Mouse (Mus musculus): ENCODE data around the gene Mob1b. TPM values are rescaled to one million over a fixed set of nuclear protein-coding genes. Genes with fewer than 3 reads are reported as not detected.

Gene Mob1b
- total and polyA plus RNA-seq, 3 experiments, result 7.0 to 11.9 (median 10.5) TPM

DNA sequence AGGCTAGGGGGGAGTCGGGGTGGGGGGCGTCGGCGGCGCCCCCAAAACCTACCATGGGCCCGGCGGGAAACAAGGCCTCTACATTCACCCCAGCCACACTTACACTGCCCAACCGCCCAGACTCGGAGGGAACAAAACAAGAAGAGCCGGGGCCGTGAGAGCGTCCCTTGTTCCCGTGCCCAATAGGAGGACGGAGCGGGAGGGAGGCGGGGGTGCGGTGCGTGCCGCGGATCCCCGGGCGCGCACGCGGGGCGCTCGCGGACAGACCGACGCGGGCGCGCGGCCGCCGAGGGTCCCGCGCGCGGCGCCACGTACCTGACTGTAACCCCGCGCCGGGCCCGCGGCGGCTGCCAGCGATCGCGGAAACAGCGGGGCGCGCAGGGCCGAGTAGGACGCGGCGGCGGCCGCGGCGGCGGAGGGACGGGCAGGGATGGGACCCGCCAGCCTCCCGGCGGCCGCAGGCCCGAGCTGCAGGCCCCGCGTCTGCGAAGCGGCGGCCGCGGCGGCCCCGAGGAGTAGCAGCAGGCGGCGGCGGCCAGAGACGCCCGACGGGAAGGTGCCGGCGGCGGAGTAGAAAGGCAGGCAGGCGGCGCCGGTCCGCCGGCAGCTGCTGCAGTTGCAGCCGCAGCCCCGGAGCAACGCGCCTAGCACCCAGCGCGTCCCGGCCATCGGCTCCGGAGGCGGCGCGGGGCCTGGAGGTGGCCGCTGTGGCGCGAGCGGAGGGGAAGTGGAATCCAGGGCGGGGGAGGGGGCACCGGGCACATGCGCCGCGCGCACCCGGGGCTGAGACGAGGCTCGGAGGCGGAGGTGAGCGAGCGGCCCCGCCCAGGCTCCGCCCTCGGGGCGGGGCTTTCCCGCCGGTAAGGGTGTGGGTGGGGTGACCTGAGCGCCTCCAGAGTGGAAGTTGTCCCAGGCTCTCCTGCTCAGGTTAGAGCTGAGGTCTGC, 44.9 kb upstream of the Mob1b start, which contains the start of gene Grsf1 (continued):
- TF ChIP-seq MAZ (IDR thresholded peaks at IDR 0.05; ENCODE audit: low read depth, low read length) (peak; percentile 70; the same call in 1 of the 2 replicates), BHLHE40 (IDR thresholded peaks at IDR 0.05; ENCODE audit: low read depth, low read length) (peak; percentile 54; the same call in 1 of the 2 replicates), UBTF (IDR thresholded peaks at IDR 0.05; ENCODE audit: low read depth, low read length) (no peak), HCFC1 (IDR thresholded peaks at IDR 0.05; ENCODE audit: low read depth, low read length) (peak; percentile 50), ELF1 (IDR thresholded peaks at IDR 0.05; ENCODE audit: low read depth, low read length) (peak; percentile 65), NRF1 (IDR thresholded peaks at IDR 0.05; ENCODE audit: low read depth, low read length) (peak; percentile 86)

DNA sequence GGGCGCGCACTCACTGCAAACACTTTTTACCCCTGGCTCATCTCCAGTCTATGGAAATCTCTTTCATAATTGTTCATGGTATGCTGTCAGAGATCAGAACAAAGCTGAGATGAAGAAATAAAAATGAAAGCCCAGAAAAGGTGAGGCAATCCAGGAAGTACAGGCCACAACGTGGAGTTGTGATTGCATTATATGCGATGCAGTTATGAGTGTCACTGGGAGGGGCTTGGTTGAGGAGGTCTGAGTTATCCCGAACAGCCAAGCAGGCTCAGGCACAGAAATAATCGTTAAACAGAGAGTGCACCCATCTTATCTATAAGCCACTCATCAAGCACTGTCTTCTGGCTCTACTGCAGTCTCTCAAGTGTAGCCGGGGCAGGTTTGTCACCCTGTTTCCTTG, 41.7 kb upstream of the Mob1b start:
- no peak overlapping the region for H3K27ac ChIP-seq (ENCODE audit: insufficient read depth, low read depth)
- no peaks in the 10 kb centered on the region for H3K36me3 ChIP-seq (replicated peaks in 1 of 2; ENCODE audit: control insufficient read depth in 1 of 2, insufficient read depth in 1 of 2, low read length in 1 of 2)
- peaks cover 20% of the 10 kb centered on the region for H3K79me2 ChIP-seq (replicated peaks; ENCODE audit: control insufficient read depth, extremely low read depth, insufficient read depth, poor library complexity, severe bottlenecking)
- H3K9me3 ChIP-seq (replicated peaks; ENCODE audit: low read length), result no peaks in the 10 kb centered on the region
- H3K9ac ChIP-seq (ENCODE audit: insufficient read depth, low read depth), result no peak overlapping the region
- no peak overlapping the region for H3K4me3 ChIP-seq (replicated peaks in 1 of 3; ENCODE audit: low read depth in 2 of 3, low read length in 2 of 3, poor library complexity in 1 of 3)
- H3K4me1 ChIP-seq (ENCODE audit: control insufficient read depth in 1 of 2, insufficient read depth in 2 of 2), result peaks cover 2 to 5% of the 10 kb centered on the region in 2 experiments; a peak in 3 of 4 replicates
- TF ChIP-seq BHLHE40 (IDR thresholded peaks at IDR 0.05; ENCODE audit: low read depth, low read length), result no peak
- TF ChIP-seq USF1 (IDR thresholded peaks at IDR 0.05; ENCODE audit: low read depth, low read length), result no peak
- TF ChIP-seq ETS1 (conservative IDR thresholded peaks at IDR 0.05; ENCODE audit: low read depth, low read length), result no peak
- no peak for TF ChIP-seq MAZ (IDR thresholded peaks at IDR 0.05; ENCODE audit: low read depth, low read length)
- no peak for TF ChIP-seq JUND (conservative IDR thresholded peaks at IDR 0.05; ENCODE audit: low read depth, low read length)
- no peak for DNase-seq (ENCODE audit: extremely low read depth)
- H3K27me3 ChIP-seq (replicated peaks), result no peaks in the 10 kb centered on the region
- H3K4me2 ChIP-seq (ENCODE audit: insufficient read depth, low read depth, poor library complexity, severe bottlenecking), result no peak overlapping the region
- dilution Hi-C loops (cut with MboI; ENCODE audit: extremely low pct_ligation_motif_present, extremely low pct_unique_long_range_greater_than_20kb, low sequenced_read_pairs), result no loop called here
- in situ Hi-C loops (cut with MboI; ENCODE audit: low pct_ligation_motif_present, low pct_unique_long_range_greater_than_20kb, low sequenced_read_pairs), result no loop called here

DNA sequence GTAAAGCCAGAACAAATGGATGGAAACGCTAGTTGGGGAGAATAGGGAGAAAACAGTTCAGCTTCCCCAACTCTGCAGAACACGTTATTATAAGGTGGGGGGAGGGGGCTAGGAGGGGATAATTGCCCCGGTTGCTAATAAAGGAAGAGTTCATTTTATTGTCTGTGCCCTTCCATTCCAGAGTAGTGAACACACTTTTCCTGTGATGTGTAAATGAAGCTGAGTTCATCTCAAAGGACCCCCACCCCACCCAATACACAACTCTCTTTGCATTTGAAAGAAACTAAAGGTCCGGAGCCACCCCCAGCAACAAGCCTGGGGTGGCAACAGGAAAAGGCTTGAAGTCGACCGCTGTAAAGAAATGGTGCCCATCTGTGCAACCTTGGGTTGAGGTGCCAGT, 41.3 kb upstream of the Mob1b start:
- Histone ChIP-seq H3K4me2 (ENCODE audit: insufficient read depth, low read depth, poor library complexity, severe bottlenecking) (no peak overlapping the region), H3K79me2 (replicated peaks; ENCODE audit: control insufficient read depth, extremely low read depth, insufficient read depth, poor library complexity, severe bottlenecking) (peaks cover 16% of the 10 kb centered on the region), H3K36me3 (replicated peaks in 1 of 2; ENCODE audit: control insufficient read depth in 1 of 2, insufficient read depth in 1 of 2, low read length in 1 of 2) (no peaks in the 10 kb centered on the region), H3K9ac (ENCODE audit: insufficient read depth, low read depth) (no peak overlapping the region), H3K4me3 (replicated peaks in 1 of 3; ENCODE audit: low read depth in 2 of 3, low read length in 2 of 3, poor library complexity in 1 of 3) (no peak overlapping the region), H3K27me3 (replicated peaks) (no peaks in the 10 kb centered on the region), H3K9me3 (replicated peaks; ENCODE audit: low read length) (no peaks in the 10 kb centered on the region), H3K4me1 (ENCODE audit: control insufficient read depth in 1 of 2, insufficient read depth in 2 of 2) (peaks cover 0 to 1% of the 10 kb centered on the region in 2 experiments; a peak in 1 of 4 replicates), H3K27ac (ENCODE audit: insufficient read depth, low read depth) (no peak overlapping the region)
- DNase-seq (ENCODE audit: extremely low read depth), result no peak
- dilution Hi-C loops (cut with MboI; ENCODE audit: extremely low pct_ligation_motif_present, extremely low pct_unique_long_range_greater_than_20kb, low sequenced_read_pairs) (no loop called here), in situ Hi-C loops (cut with MboI; ENCODE audit: low pct_ligation_motif_present, low pct_unique_long_range_greater_than_20kb, low sequenced_read_pairs) (no loop called here)
- no peak for TF ChIP-seq POLR2A (IDR thresholded peaks at IDR 0.05; ENCODE audit: low read depth, low read length)
- TF ChIP-seq ZMIZ1 (IDR thresholded peaks at IDR 0.05; ENCODE audit: low read depth, low read length), result no peak
- no peak for TF ChIP-seq NELFE (IDR thresholded peaks at IDR 0.05; ENCODE audit: low read depth, low read length)
- no peak for TF ChIP-seq JUN (IDR thresholded peaks at IDR 0.05; ENCODE audit: insufficient read depth, low read depth, low read length)
- TF ChIP-seq USF2 (conservative IDR thresholded peaks at IDR 0.05; ENCODE audit: low read depth, low read length), result no peak
- no peak for TF ChIP-seq RCOR1 (conservative IDR thresholded peaks at IDR 0.05; ENCODE audit: low read depth, low read length)
- no peak for TF ChIP-seq ETS1 (conservative IDR thresholded peaks at IDR 0.05; ENCODE audit: low read depth, low read length)
- no peak for TF ChIP-seq ZKSCAN1 (IDR thresholded peaks at IDR 0.05; ENCODE audit: borderline replicate concordance, low read depth, low read length)
- no peak for TF ChIP-seq CHD2 (IDR thresholded peaks at IDR 0.05; ENCODE audit: low read length)
- TF ChIP-seq ZC3H11A (IDR thresholded peaks at IDR 0.05; ENCODE audit: low read depth, low read length), result no peak
- no peak for TF ChIP-seq ZNF384 (IDR thresholded peaks at IDR 0.05; ENCODE audit: low read depth, low read length)
- TF ChIP-seq TCF12 (IDR thresholded peaks at IDR 0.05; ENCODE audit: low read depth, low read length), result no peak
- TF ChIP-seq EP300 (IDR thresholded peaks at IDR 0.05; ENCODE audit: low read length), result no peak
- TF ChIP-seq SMC3 (IDR thresholded peaks at IDR 0.05; ENCODE audit: low read depth, low read length), result no peak
- no peak for TF ChIP-seq RAD21 (IDR thresholded peaks at IDR 0.05; ENCODE audit: low read depth, low read length)
- TF ChIP-seq ELF1 (IDR thresholded peaks at IDR 0.05; ENCODE audit: low read depth, low read length), result no peak
- TF ChIP-seq CTCF (conservative IDR thresholded peaks at IDR 0.05 in 1 of 2, IDR thresholded peaks at IDR 0.05 in 1 of 2; ENCODE audit: low read depth in 2 of 2, low read length in 2 of 2), result no peak

All from CH12.LX (cell line).